Mouse (Mus musculus): ENCODE data around the gene Gm732.

The Gm732 gene

DNA sequence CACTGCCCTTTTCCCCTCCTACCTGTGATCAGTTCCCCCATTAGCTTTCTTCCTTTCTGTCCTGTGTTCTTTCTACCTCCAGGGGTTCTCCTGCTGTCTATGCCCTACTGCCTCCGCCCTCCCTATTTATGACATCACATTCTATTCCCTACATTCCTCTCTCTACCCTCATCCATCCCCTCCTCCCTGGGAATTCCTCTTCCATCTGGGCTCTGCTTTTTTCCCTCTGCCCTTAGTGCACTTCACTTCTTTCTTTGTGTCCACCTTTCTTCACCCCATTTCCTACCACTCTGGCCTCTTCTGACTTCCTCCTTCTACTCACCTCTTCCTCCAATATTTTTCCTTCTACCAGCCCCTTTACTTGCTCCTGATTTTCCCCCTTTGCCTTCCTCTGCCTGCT is at the start of gene Gm732:
TSS of gene Gm732 (minus strand) at position 101 of the 400 bp plus-strand sequence.
- DNase-seq, result no peak
